Comparison of ENCODE assay signal across 13 mouse cellular contexts in genomic region chr7:72592110-72592509, GRCm38 (mm10).
DNase-seq lines count a peak whose midpoint lies in the region; ATAC-seq lines count a peak whose summit lies in the region.
"Had no signal": no experiment of that assay in that cellular context is flagged by ENCODE, and none has a peak within 500 bp of the region (broad histone marks: within the 10 kb centered on the region; RNA-seq: fewer than 3 reads in every experiment).

No protein-coding gene starts in this region.

- H3K9ac ChIP-seq in neural tube, embryonic 14.5 days (replicated peaks; ENCODE audit: low read depth, low read length), result no peak overlapping the region
- no peak overlapping the region for H3K9ac ChIP-seq in neural tube, embryonic 15.5 days (replicated peaks)
- no peak overlapping the region for H3K9ac ChIP-seq in hindbrain, embryonic 13.5 days
- H3K9ac ChIP-seq: embryonic facial prominence, embryonic 12.5 days had no signal

- H3K9me3 ChIP-seq in neural tube, embryonic 14.5 days (ENCODE audit: control insufficient read depth, low read length), result no peaks in the 10 kb centered on the region
- no peaks in the 10 kb centered on the region for H3K9me3 ChIP-seq in neural tube, embryonic 15.5 days (replicated peaks)
- H3K9me3 ChIP-seq in hindbrain, embryonic 13.5 days, result no peaks in the 10 kb centered on the region
- H3K9me3 ChIP-seq: embryonic facial prominence, embryonic 12.5 days; megakaryocyte, embryonic 14.5 days had no signal

- 51% methylated on average over 6 of the region's 6 CpGs for WGBS in neural tube, embryonic 14.5 days
- 50% methylated on average over 6 of the region's 6 CpGs for WGBS in neural tube, embryonic 15.5 days
- WGBS in hindbrain, embryonic 13.5 days, result 47% methylated on average over 6 of the region's 6 CpGs

- no peak overlapping the region for H3K4me3 ChIP-seq in neural tube, embryonic 14.5 days (ENCODE audit: low read depth, low read length)
- no peak overlapping the region for H3K4me3 ChIP-seq in neural tube, embryonic 15.5 days (replicated peaks)
- no peak overlapping the region for H3K4me3 ChIP-seq in hindbrain, embryonic 13.5 days
- H3K4me3 ChIP-seq: embryonic facial prominence, embryonic 12.5 days; megakaryocyte, embryonic 14.5 days had no signal

- no peak overlapping the region for H3K4me2 ChIP-seq in neural tube, embryonic 14.5 days (ENCODE audit: low read depth, low read length)
- H3K4me2 ChIP-seq in neural tube, embryonic 15.5 days, result no peak overlapping the region
- no peak overlapping the region for H3K4me2 ChIP-seq in hindbrain, embryonic 13.5 days
- H3K4me2 ChIP-seq: embryonic facial prominence, embryonic 12.5 days; liver, embryonic 11.5 days had no signal

- H3K36me3 ChIP-seq in neural tube, embryonic 14.5 days (ENCODE audit: control insufficient read depth, insufficient read depth, low read length), result no peaks in the 10 kb centered on the region
- no peaks in the 10 kb centered on the region for H3K36me3 ChIP-seq in neural tube, embryonic 15.5 days
- H3K36me3 ChIP-seq in hindbrain, embryonic 13.5 days, result no peaks in the 10 kb centered on the region
- H3K36me3 ChIP-seq: embryonic facial prominence, embryonic 12.5 days had no signal

- ATAC-seq in neural tube, embryonic 14.5 days (ENCODE audit: low read depth), result peak; percentile 46; the same call in 1 of the 2 replicates
- no peak for ATAC-seq in neural tube, embryonic 15.5 days (ENCODE audit: low FRiP score)
- peak; percentile 69 for ATAC-seq in hindbrain, embryonic 13.5 days (ENCODE audit: low FRiP score)

- H3K4me1 ChIP-seq in neural tube, embryonic 14.5 days (ENCODE audit: control insufficient read depth, insufficient read depth, low read length), result no peaks in the 10 kb centered on the region
- no peaks in the 10 kb centered on the region for H3K4me1 ChIP-seq in neural tube, embryonic 15.5 days
- no peaks in the 10 kb centered on the region for H3K4me1 ChIP-seq in hindbrain, embryonic 13.5 days (replicated peaks)
- H3K4me1 ChIP-seq: embryonic facial prominence, embryonic 12.5 days; megakaryocyte, embryonic 14.5 days had no signal

- DNase-seq in frontal cortex, postnatal 36 days (ENCODE audit: low spot score in 2 of 2), result peak; percentile 28 to 49
- DNase-seq in frontal cortex, postnatal 25 days (ENCODE audit: low spot score in 2 of 2), result no peak
- peak; percentile 63 for DNase-seq in telencephalon, adult 2 months (ENCODE audit: low read depth, low spot score)
- no peak for DNase-seq in gastrocnemius, adult 18-20 months (ENCODE audit: low spot score)
- no peak for DNase-seq in thymus, postnatal 4 days
- DNase-seq: heart, adult 11 months; kidney, postnatal 14 days had no signal

- no peak overlapping the region for H3K27ac ChIP-seq in neural tube, embryonic 14.5 days (ENCODE audit: low read depth, low read length)
- no peak overlapping the region for H3K27ac ChIP-seq in neural tube, embryonic 15.5 days (replicated peaks)
- H3K27ac ChIP-seq in hindbrain, embryonic 13.5 days, result no peak overlapping the region; the same call in 1 of the 2 replicates
- H3K27ac ChIP-seq: embryonic facial prominence, embryonic 12.5 days had no signal

- no peaks in the 10 kb centered on the region for H3K27me3 ChIP-seq in neural tube, embryonic 14.5 days (ENCODE audit: control insufficient read depth, insufficient read depth, low read length)
- no peaks in the 10 kb centered on the region for H3K27me3 ChIP-seq in neural tube, embryonic 15.5 days (replicated peaks)
- no peaks in the 10 kb centered on the region for H3K27me3 ChIP-seq in hindbrain, embryonic 13.5 days
- H3K27me3 ChIP-seq: embryonic facial prominence, embryonic 12.5 days; megakaryocyte, embryonic 14.5 days had no signal

Comparison
In these comparisons a context has a peak if more than half of its experiments do, and no peak if none do; other contexts are left out.
1. DNase-seq: peak in frontal cortex, postnatal 36 days (2 of 2) and telencephalon, adult 2 months (single experiment); none in frontal cortex, postnatal 25 days (0 of 2), gastrocnemius, adult 18-20 months (single experiment) and thymus, postnatal 4 days (single experiment).